Mouse (Mus musculus) urinary bladder, postnatal 14 days (tissue): ENCODE data around the gene Med11.
"Not testable (repeated sequence)": the region's sequence is repeated elsewhere in the genome, so short reads cannot be mapped to it uniquely, and the experiment has no call there.

ENCODE experiments used
- DNase-seq: peaks from one replicate; pipeline ENCODE4 v3.0.0; 2021; ENCODE audit warnings: low spot score

The Med11 gene

DNA sequence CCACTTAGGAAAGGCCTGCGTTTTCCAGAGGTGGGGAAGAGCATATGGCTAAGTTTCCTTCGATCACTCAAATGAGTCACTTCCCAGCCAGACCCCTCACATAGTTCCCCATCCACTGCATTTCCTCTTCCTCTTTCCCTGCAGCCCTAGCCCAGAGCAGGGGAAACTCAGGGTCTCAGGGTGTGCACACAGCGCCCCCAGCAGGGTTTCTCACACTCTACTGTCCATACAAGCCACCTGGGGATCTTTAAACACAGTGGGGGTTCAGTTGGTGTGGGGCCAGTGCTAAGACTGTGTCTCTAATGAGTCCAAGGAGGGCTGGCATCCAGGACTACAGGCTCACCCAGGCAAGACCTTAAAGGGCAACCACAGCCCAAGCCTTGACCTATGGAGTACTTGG, 5.0 kb upstream of the Med11 start:
- no peak for DNase-seq

DNA sequence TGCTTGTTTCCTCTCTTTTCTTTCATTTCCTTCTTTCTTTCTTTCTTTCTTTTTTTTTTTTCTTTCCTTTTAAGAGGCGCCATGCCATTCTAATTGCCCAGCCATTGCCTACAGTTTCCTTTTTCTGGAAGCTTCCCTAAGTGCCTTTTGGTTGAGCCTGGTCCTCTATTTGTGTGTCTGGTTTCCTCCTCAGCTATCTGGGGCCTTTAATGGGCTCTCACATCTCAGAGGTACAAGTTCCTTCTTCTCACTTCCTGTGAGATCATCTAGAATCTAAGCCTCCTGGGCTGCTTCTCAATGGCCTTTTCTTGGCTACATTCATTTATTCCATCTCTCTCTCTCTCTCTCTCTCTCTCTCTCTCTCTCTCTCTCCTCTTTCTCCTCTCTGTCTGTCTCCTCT, 4.3 kb upstream of the Med11 start:
- DNase-seq, result no peak

DNA sequence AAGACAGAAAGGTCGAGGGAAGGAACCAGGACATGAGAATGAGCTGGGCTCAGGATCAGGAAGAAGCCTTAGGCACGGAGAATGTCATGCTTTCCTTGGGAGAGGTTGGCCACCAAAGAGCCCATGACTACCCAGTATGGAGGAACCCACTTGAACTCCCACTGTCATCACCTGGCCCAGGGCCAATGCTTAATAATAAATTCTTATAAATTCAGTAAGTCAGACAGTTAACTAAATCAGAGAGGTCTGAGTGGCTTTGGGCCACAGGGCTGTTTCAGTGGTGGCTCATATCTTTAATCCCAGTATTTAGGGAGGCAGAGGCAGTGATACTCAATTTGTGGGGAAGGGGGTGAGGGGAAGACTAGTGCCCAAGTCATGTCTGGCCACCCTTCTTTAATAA, 793 bp upstream of the Med11 start:
- DNase-seq, result no peak

DNA sequence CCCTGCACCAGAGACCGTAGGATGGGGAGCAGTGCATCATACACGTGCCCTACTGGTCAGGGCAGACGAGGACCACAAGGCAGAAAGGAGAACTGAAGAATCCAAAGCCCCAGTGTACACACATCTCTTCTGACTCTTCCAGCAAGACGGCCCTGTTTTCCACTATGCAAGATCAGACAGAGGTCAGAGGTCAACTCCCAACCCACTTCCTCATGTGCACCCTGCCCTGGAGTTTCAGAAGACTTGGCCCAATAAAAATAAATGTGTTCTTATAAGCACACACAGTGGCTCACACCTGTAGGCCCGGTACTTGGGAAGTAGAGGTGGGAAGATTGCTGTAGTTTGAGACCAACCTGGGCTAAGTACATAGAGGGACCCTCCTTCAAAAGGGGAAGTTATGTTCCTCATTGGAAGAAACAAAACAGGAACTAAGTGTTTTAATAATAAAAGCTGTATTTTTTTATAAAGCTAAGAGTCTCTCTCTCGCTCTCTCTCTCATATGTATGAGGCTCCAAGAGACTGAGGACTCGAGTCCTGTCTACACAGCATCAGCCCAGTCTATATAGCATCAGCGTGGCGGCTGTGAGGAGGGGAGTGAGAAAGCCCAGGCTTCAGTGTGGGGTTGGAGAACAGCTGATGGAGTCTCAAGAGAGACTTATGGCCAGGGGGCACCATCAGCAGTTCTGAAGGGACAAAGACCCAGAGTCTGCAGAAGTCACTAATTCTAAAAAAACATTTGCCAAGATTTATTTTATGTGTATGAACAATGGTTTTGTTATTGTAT, 1.7 kb downstream of the Med11 start:
- DNase-seq, result no peak

DNA sequence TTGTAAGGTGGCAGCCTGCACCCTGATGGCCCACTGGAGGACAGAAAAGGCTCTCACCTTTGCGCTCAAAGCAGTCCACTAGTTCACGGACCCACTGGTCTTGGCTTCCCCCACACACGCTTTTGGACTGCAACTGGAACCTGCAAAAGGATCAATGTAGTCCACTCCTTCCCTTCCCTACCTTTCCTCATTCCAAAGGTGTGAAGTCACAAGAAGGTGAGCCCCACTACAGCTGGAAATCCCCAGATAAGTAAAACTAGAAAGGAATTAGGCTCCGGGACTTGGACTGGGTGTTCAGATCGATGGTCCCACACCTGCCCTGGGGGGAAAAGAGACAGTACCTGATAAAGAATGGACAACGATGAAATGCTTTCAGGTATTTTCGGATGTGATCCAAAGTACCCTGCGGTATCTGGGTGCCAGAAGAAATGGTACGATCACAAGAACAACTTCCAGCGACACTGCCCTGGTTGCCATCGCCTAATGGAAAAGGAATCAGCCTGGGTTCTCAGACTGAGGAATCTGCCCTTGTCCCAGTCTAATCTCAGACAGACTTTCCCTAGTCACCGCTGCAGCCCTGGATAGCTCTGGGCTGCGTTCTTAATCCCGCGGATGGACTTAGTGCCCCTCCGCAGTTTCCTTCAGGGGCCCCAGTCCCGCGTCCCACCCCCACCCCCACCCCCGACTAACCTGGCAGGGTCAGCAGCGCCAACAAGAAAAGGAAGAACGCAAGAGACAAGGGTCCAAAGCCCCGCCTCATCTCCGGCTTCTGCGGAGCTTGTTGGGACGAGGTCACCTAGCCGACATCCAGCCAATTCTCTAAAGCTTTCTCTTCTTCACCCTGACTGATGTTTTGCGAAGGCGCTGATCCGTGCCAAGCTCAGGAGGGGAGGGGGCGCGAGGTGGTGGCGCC, 7.2 kb downstream of the Med11 start, which contains the start of gene Zmynd15:
Gene Zmynd15, plus strand, starts transcription at position 746 of the 913 bp plus-strand sequence.
- peak; percentile 13 for DNase-seq

DNA sequence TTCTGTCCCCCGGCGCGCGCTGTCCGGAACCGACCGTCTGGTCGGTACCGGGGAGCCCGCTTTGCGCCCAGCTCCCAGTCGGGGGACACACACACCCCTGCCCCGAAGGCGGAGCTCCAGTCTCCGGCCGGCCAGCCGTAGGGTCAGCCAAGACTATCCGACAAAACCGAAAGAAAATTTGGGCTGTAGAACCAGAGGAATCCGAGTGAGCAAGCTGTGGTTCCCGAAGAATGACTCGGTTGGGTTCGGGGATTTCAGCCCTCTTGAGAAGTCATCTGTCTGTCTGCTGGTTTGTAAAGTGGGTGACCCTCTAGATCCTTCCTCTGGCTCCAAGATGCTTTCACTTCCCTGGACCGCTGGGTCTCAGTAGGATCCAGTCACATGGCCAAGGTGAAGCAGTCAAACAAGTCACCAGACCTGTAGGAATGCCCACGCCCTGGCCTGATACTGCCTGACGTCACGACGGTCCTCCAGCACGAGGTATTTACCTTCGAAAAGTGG, 7.9 kb downstream of the Med11 start, which contains the start of gene Cxcl16:
Gene Cxcl16, minus strand, starts transcription at position 384 of the 501 bp plus-strand sequence.
- peak; percentile 63 for DNase-seq

DNA sequence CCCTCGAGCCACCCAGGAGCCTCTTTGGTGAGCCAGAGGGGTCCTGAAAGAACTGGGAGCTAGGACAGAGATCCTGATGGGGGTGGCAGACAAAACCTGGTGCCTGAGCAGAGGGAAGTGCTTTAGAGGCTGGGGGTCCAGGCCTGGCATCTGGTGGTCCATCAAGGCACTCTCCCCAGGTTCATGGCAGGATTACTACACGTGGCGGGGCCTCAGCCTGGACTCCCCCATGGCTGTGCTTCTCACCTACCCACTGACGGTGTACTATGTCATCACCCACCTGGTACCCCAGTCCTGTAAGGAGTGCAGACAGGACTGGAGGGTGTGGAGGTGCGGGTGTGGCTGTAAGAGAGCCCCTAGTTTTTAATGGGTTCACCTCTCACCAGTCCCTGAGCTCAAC, 12.3 kb downstream of the Med11 start:
- no peak for DNase-seq

DNA sequence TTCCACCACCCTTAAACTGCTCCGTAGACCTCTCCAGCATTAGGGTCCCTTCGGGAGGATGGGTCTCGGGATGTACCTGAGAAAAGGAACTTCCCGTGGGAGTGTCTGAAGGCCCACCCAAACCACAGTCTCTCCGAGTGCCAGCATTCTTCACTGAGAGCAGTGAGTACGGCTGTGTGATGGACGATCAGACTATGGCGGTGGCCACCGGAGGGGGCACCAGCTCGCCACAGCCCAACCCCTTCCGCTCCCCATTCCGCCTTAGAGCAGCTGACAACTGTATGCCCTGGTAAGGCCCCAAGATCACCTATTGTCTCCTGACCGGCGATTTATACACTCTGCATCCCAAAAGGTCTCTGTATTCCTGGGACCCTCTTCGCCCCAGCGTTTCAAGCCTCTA, 13.5 kb downstream of the Med11 start:
- DNase-seq, result no peak

DNA sequence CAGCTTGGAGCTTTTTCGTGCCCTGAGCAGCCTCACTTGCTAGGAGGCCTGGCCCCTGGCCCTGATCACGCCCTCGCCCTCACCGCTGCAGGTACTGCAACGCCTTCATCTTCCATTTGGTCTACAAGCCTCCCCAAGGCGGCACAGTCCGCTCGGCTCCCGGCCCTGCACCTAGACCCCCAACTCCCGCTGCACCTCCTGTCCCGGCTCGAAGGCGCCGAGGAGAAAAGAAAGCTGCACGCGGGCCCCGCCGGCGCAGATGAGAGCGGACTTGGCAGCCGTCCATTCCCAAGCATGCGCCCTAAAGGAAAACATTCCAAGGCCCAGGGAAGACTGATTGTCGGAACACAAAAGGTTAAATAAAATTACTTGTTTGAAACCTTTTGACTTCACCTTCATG, 14.1 kb downstream of the Med11 start:
- peak; percentile 33 for DNase-seq

DNA sequence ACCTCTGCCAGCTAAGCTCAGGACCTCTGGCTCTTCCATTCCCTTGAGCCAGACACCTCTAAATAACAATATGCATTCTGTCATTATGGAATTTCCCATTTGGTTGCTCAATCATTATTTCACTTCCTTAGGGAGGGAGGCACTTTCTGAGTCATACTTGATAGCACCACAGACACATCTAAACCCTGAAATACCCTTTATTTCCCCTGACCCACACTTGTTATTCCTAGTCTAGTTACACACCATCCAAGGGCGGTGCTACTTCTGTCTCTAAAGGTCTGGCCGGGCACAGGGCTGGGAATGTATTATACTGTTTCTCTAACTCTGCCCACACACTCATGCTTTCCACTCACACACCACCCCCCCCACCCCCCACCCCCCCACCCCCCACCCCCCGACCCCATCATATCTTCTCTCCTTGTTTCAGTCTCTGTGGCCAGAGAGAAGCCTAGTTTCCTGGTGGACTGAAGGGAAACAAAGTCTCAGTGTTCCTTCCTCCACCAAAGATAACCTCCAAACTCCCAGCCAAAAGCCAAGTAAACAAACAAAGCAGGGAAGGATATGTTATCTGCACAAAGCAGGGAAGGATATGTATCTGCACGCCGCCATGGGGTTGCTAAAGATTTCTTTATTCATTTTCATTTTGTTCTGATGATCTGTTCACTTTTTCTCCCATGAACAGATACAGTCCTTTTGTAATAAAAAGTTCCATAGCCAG, 16.3 kb downstream of the Med11 start:
- no peak for DNase-seq

DNA sequence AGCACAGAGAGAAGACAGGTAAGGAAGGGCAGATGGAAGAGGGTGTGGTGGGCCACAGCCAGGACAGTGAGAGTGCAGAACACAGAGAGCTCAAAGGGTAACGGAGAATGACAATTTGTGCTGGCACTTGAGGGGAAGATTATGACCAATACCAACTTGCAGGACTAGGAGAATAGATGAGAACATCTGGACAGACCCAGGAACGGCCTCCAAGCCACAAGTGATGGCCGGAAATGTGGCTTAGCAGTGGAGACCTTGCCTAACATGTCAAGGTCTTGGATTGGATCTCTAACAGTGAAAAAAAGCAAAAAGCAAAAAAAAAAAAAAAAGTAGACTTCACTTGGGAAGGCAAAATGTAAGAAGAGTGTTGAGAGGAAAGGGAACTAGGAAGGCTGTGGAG, 18.0 kb downstream of the Med11 start:
- DNase-seq, result no peak

DNA sequence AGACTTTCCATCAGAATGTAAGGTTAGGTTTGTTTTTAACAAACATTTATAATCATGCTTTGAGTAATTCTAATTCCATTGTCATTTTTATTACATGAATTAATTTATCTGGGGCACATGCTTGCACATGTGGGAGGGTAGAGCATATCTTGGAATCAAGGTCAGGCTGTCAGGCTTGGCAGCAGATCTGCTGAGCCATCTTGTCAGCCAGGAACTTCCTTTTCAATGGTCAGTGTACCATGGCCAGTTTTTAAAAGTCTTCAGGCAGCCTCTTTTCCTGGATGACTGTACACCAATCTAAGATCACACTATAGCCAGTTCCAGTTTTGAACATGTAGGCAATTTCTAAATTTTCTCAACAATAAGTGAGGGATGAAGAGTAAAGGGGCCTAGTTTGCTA, 21.0 kb downstream of the Med11 start:
- no peak for DNase-seq

DNA sequence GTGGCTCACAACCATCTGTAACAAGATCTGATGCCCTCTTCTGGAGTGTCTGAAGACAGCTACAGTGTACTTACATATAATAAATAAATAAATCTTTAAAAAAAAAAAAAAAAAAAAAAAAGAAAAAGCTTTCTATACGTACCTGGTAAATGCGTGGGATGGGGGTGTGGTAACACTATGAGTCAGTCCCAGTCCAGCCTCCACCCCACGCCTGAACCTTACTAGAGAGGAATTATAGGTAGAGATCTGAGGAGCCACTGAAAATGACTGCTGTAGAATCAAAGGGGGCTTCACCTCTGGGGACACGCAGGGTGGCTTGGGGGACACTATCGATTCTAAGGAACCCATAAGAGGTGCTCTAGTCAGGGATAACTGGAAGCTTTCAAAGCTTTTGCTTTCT, 21.6 kb downstream of the Med11 start:
- DNase-seq, result not testable (repeated sequence)

DNA sequence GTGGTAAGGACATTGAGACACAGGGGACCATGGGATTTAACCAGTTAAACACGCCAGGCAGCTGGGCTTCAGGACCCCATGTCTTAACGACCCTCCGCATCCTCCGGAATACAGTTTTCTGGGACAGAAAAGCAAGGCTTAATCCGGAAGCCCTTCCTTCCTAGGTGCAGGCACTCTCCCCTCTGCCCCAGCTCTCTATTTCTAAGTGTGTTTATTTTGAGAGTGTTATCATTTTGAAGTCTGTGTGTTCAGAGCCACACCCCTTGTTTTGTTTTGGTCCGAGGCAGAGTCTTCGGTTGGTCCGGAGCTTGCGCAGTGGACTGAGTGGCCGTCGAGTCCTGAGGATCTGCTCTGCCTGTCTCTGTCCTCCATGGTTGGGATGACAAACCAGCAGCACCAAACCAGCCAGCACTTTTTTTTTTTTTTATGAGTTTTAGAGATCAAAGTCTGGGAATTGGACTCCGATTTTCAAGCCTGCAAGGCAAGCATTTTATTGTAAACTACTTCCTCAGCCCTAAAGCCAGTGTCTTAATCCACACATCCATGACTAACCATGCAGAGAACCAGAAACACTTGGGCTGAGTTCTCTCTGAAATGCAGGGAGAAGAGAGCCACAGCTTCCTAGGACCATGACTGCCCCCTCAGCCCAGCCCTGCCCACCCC, 23.3 kb downstream of the Med11 start:
- no peak for DNase-seq

DNA sequence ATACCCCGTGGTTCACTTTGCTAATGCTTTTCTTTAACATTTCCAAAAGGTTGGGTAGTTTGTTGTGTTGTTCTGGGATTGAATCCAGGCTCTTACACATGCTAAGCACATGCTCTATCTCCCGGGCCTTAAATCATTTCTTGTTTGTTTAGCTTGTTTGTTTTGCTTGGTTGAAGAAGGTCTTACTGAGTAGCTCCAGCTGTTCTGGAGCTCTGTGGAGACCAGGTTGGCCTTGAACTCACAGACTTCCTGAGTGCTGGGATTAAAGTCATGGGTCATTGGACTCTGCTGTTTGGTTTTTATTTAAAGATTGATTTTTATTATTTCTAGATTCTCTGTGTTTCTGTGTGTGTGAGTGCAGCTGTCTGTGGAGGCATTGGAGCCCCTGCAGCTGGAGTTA, 33.8 kb downstream of the Med11 start:
- DNase-seq, result no peak

DNA sequence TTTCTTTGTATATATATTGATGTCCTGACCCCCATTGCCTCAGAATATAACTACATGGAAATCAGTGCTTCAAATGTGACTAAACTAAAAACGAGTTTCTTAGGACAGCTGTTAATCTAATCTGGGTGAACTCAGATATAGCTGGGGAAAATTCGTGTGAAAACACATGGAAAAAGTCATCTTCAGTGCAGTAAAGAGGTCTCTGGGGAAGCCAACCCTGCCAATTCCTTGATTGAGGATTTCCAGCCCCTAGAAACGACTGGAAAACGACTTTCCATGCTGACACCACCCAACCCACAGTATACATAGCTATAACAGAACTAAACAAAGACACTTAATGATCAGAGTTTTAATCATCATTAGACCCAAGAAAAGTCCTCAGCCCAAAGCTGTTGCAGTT, 36.1 kb downstream of the Med11 start:
- DNase-seq, result no peak

DNA sequence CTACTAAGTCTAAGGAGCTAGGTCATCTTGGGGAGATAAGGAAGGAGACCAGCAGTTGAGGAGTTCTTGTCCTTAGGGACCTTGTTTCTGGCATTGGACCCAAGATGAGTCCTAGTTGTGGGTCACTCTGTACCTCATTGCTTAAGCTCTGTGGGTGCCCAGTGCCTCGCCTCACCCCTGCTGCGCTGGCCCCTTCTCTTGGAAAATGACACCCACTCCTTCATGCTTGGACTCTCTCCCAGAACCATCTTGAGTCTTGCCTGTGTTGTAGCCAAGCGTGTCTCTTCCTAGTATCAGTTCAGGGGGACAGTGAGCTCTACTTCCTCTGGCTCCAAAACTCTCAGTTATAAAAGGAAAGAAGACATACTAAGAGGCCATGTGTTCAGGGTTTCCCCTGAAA, 37.4 kb downstream of the Med11 start:
- DNase-seq, result no peak

DNA sequence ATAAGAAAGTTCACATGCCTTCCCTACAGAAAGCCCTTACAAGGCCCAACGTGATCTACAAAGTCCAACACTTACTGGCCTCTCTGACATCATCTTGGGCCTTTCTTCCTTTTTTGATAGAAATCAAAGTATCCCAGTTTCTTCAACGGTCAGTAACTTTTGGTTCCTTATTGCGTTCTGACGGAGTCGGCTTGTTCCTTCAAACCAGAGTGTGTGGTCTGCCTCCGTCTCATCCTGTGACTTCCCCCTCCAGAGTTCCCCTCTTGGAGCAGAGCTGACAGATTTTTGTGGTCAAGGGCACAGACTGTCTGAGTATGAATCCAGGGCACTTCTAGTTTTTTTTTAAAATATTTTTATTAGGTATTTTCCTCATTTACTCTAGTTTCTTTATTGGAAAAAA, 38.0 kb downstream of the Med11 start:
- DNase-seq, result no peak

DNA sequence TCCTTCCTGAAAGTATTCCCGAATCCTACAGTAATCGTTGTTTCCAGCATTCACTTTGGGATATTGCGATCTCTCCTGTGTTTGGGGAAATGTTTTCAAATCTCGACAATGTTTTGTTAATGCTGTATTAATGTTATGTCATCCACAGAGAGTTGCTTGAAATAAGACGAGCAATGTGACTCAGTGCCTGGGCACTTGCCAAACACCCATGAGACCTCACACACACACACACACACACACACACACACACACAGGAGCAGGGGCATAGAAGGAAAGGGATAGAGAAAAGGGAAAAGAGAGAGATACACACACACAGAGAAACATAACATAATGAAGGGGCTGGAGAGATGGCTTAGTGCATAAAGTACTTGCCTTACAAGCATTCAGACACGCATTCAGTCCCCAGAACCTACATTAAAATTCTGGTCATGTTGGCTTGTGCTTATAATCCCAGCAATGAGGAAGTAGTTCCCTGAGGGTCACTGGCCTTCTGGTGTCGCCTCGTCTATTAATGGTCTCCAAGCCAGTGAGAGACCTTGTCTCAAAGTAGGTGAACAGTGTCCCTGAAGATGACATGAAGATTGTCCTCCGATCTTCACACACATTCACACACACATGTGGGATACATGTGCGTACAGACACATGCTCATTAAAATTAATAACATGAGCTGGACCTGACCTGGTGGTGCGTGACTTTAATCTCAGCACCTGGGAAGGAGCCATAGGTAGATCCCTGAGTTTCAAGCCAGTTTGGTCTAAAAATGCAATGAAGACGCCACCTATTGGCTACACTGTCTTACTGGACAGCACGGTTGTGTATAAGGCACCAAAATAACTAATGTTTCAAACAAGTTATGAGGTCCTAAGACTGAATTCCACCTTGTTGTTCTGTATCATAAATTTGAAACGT, 48.1 kb downstream of the Med11 start:
- DNase-seq, result peak; percentile 46

DNA sequence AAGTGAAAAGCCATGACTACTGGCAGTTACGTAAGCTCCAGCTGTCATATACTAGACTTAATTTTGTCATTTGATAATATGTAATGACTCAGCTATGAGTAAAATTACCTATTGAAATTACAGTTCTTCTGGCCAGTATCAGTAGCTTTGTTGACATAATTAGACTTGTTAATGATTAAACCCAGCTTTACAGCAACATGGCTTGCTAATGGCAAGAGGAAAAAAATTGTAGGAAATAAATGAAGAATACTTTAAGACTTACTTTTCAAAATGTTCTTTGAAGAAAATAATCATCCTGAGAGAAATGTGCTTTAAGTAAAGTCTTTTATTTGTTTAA, 48.7 kb downstream of the Med11 start:
- DNase-seq, result no peak

DNA sequence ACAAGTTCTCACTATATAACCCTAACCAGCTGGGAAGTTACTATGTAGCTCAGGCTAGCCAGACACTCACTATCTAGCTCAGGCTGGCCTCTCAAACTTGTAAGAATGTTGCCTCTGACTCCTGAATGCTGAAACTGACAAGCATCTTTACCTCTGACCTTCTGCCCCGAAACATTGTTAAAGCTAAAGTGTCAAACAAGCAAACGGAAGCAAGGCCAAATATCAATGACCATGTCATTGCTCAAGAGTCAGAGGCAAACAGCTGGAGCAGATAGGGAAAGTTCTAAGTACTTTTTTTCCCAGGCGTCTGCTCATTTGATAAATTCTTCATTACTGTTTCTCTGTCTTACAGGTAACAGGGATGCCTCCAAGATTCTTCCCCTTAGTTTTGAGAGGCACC, 50.3 kb downstream of the Med11 start:
- DNase-seq, result no peak
